In genomic region chr17:34285848-34286247, GRCm38 (mm10) we compare ENCODE assay signal across 13 mouse cellular contexts. TPM values are rescaled to one million over a fixed set of nuclear protein-coding genes. Genes with fewer than 3 reads are reported as not detected.
DNase-seq lines count a peak whose midpoint lies in the region; ATAC-seq and TF ChIP-seq lines count a peak whose summit lies in the region.
"Had no signal": no experiment of that assay in that cellular context is flagged by ENCODE, and none has a peak within 500 bp of the region (broad histone marks: within the 10 kb centered on the region; RNA-seq: fewer than 3 reads in every experiment).

No protein-coding gene starts in this region.

- H3K4me1 ChIP-seq in cerebellum, adult 2 months (ENCODE audit: control insufficient read depth, insufficient read depth, low read length): no peaks in the 10 kb centered on the region; the same call in 1 of the 2 replicates
- H3K4me1 ChIP-seq in liver, postnatal 0 days (ENCODE audit: insufficient read depth): no peaks in the 10 kb centered on the region

- no peaks in the 10 kb centered on the region for H3K36me3 ChIP-seq in liver, postnatal 0 days (replicated peaks; ENCODE audit: insufficient read depth, low read length)

- no peaks in the 10 kb centered on the region for H3K9me3 ChIP-seq in liver, postnatal 0 days (ENCODE audit: low read length)

- H3K27ac ChIP-seq in cerebellum, adult 2 months (ENCODE audit: insufficient read depth, low read length): no peak overlapping the region
- H3K27ac ChIP-seq in liver, postnatal 0 days (ENCODE audit: low read depth): no peak overlapping the region

- peak; percentile 14; the same call in 1 of the 2 replicates for TF ChIP-seq CTCF in cerebellum, adult 2 months (IDR thresholded peaks at IDR 0.05; ENCODE audit: borderline replicate concordance, insufficient read depth, low read depth, low read length)
- TF ChIP-seq CTCF in liver, postnatal 0 days (IDR thresholded peaks at IDR 0.05; ENCODE audit: low read depth): peak; percentile 68

- no peaks in the 10 kb centered on the region for H3K27me3 ChIP-seq in cerebellum, adult 2 months (ENCODE audit: control insufficient read depth, insufficient read depth, low read length)
- no peaks in the 10 kb centered on the region for H3K27me3 ChIP-seq in liver, postnatal 0 days (ENCODE audit: insufficient read depth, low read length)

- H3K4me2 ChIP-seq in liver, postnatal 0 days (ENCODE audit: low read depth, low read length): no peak overlapping the region

- no peak overlapping the region for H3K4me3 ChIP-seq in cerebellum, adult 2 months (replicated peaks; ENCODE audit: insufficient read depth, low read depth, low read length)
- H3K4me3 ChIP-seq in liver, postnatal 0 days (ENCODE audit: low read depth, low read length): no peak overlapping the region
- H3K4me3 ChIP-seq: myocyte had no signal

- no peak for TF ChIP-seq EP300 in liver, postnatal 0 days (IDR thresholded peaks at IDR 0.05; ENCODE audit: low read depth)

- no peak for DNase-seq in cerebellum, adult 2 months
- DNase-seq in cerebellum, adult 18-20 months: no peak
- DNase-seq in retina, postnatal 1 day: peak; percentile 35
- no peak for DNase-seq in retina, embryonic 14.5 days (ENCODE audit: low spot score)
- DNase-seq in liver, postnatal 0 days: peak; percentile 55
- peak; percentile 72 for DNase-seq in thymus, postnatal 14 days
- no peak for DNase-seq in frontal cortex, postnatal 14 days (ENCODE audit: low spot score in 2 of 2)
- DNase-seq: cerebellum, adult 11-12 months; gastrocnemius, postnatal 25 days; left cerebral cortex, postnatal 4 days had no signal

- WGBS in cerebellum, adult 2 months: 36% methylated on average over 4 of the region's 4 CpGs
- 36% methylated on average over 4 of the region's 4 CpGs for WGBS in liver, postnatal 0 days (ENCODE audit: insufficient replicate concordance)

- no peak overlapping the region for H3K9ac ChIP-seq in liver, postnatal 0 days (replicated peaks)

- no peak for ATAC-seq in liver, postnatal 0 days
- no peak for ATAC-seq in erythroid progenitor cell, adult 5-6 weeks (replicated peaks; ENCODE audit: low FRiP score, poor library complexity, severe bottlenecking)

- TF ChIP-seq POLR2A in cerebellum, adult 2 months (IDR thresholded peaks at IDR 0.05; ENCODE audit: borderline replicate concordance, insufficient read depth, low read length): no peak

RNA-seq across cellular contexts. Expression of gene H2-Aa, which starts 1.8 kb away (rescaled TPM):
- polyA plus RNA-seq in cerebellum, adult 2 months (2012; rRNA removed): 3.0 and 3.1 TPM in 2 replicates
- 12.0 and 15.3 TPM in 2 replicates for polyA plus RNA-seq in liver, postnatal 0 days (2015; fragmentation: Nextera tagmentation; extraction: Ambion mirVana)
- 84.7 and 90.8 TPM in 2 replicates for total RNA-seq in erythroid progenitor cell, adult 5-6 weeks (2015; ENCODE audit: low replicate concordance)
- total RNA-seq in erythroid progenitor cell, adult 5-6 weeks (2017; ENCODE audit: low replicate concordance): 26.8 and 27.5 TPM in 2 replicates
- polyA plus RNA-seq: C2C12, myocyte had no signal

RNA-seq across cellular contexts. Expression of gene H2-Eb1, which starts 19.8 kb away (rescaled TPM):
- 2.9 and 3.8 TPM in 2 replicates for polyA plus RNA-seq in cerebellum, adult 2 months (2012; rRNA removed)
- 8.2 and 9.3 TPM in 2 replicates for polyA plus RNA-seq in liver, postnatal 0 days (2015; fragmentation: Nextera tagmentation; extraction: Ambion mirVana)
- 7.2 and 8.4 TPM in 2 replicates for total RNA-seq in erythroid progenitor cell, adult 5-6 weeks (2015; ENCODE audit: low replicate concordance)
- total RNA-seq in erythroid progenitor cell, adult 5-6 weeks (2017; ENCODE audit: low replicate concordance): 28.5 and 80.5 TPM in 2 replicates
- polyA plus RNA-seq: C2C12, myocyte had no signal

RNA-seq across cellular contexts. Expression of gene H2-Ab1, which starts 28.4 kb away (rescaled TPM):
- polyA plus RNA-seq in cerebellum, adult 2 months (2012; rRNA removed): 4.0 TPM in 2 replicates
- polyA plus RNA-seq in liver, postnatal 0 days (2015; fragmentation: Nextera tagmentation; extraction: Ambion mirVana): 22.7 and 24.9 TPM in 2 replicates
- 31.9 and 96.6 TPM in 2 replicates for total RNA-seq in erythroid progenitor cell, adult 5-6 weeks (2015; ENCODE audit: low replicate concordance)
- 43.0 and 50.2 TPM in 2 replicates for total RNA-seq in erythroid progenitor cell, adult 5-6 weeks (2017; ENCODE audit: low replicate concordance)
- polyA plus RNA-seq: C2C12, myocyte had no signal

RNA-seq across cellular contexts. Expression of gene H2-Eb2, which starts 39.6 kb away (rescaled TPM):
- polyA plus RNA-seq in cerebellum, adult 2 months (2012; rRNA removed): 0.08 and 0.10 TPM in 2 replicates
- polyA plus RNA-seq in liver, postnatal 0 days (2015; fragmentation: Nextera tagmentation; extraction: Ambion mirVana): not detected in 2 replicates
- not detected in 2 replicates for total RNA-seq in erythroid progenitor cell, adult 5-6 weeks (2015; ENCODE audit: low replicate concordance)
- not detected in 2 replicates for total RNA-seq in erythroid progenitor cell, adult 5-6 weeks (2017; ENCODE audit: low replicate concordance)
- total RNA-seq: gastrocnemius, postnatal 25 days; left cerebral cortex, postnatal 4 days had no signal
- polyA plus RNA-seq: C2C12, myocyte had no signal

RNA-seq across cellular contexts. Expression of gene H2-Ob, which starts 47.1 kb away (rescaled TPM):
- 0.67 and 0.86 TPM in 2 replicates for polyA plus RNA-seq in cerebellum, adult 2 months (2012; rRNA removed)
- 1.1 and 1.2 TPM in 2 replicates for polyA plus RNA-seq in liver, postnatal 0 days (2015; fragmentation: Nextera tagmentation; extraction: Ambion mirVana)
- total RNA-seq in erythroid progenitor cell, adult 5-6 weeks (2015; ENCODE audit: low replicate concordance): 10.1 and 21.4 TPM in 2 replicates
- total RNA-seq in erythroid progenitor cell, adult 5-6 weeks (2017; ENCODE audit: low replicate concordance): 8.0 and 14.1 TPM in 2 replicates
- total RNA-seq: left cerebral cortex, postnatal 4 days had no signal
- polyA plus RNA-seq: C2C12, myocyte had no signal

Comparison
In these comparisons a context has a peak if more than half of its experiments do, and no peak if none do; other contexts are left out.
1. DNase-seq: peak in retina, postnatal 1 day (single experiment), liver, postnatal 0 days (single experiment) and thymus, postnatal 14 days (single experiment); none in cerebellum, adult 2 months (0 of 2), cerebellum, adult 18-20 months (0 of 2), retina, embryonic 14.5 days (single experiment) and frontal cortex, postnatal 14 days (0 of 2).